Mouse (Mus musculus) lung, adult 18-20 months (tissue): ENCODE results near the gene Eif2d.
A peak's percentile ranks its signal among the peaks of the same experiment; 100 is the strongest.

ENCODE experiments used
- DNase-seq, 2 experiments: peaks; one replicate each; pipeline ENCODE4 v3.0.0; 2022; ENCODE audit warnings: mixed read lengths in 2 of 2

Eif2d gene

GRCm38 (mm10) chr1:131184956-131185660 is 32.1 kb downstream of the Eif2d start:
- no peak for DNase-seq

GRCm38 (mm10) chr1:131185821-131186506 is 33.0 kb downstream of the Eif2d start:
- no peak for DNase-seq

- DNase-seq = no peak
These were observed 34.0 kb downstream of the Eif2d start for GRCm38 (mm10) chr1:131186995-131187394.

- DNase-seq = no peak
These were observed 34.9 kb downstream of the Eif2d start for GRCm38 (mm10) chr1:131187856-131188255.

GRCm38 (mm10) chr1:131188655-131189054 is 35.7 kb downstream of the Eif2d start:
- peak; percentile 42 to 54 for DNase-seq

GRCm38 (mm10) chr1:131193746-131194145 is 40.8 kb downstream of the Eif2d start:
- DNase-seq = peak; percentile 69 to 75

- DNase-seq = no peak
These were observed 42.7 kb downstream of the Eif2d start for GRCm38 (mm10) chr1:131195653-131196052.

GRCm38 (mm10) chr1:131196107-131196506 is 43.1 kb downstream of the Eif2d start:
- no peak for DNase-seq

GRCm38 (mm10) chr1:131198417-131198960 is 45.5 kb downstream of the Eif2d start:
- DNase-seq = no peak

- DNase-seq = peak; percentile 51 to 62
These were observed 46.3 kb downstream of the Eif2d start for GRCm38 (mm10) chr1:131199118-131199821.

- peak; percentile 74 to 84 for DNase-seq
These were observed 47.0 kb downstream of the Eif2d start for GRCm38 (mm10) chr1:131199976-131200375.

GRCm38 (mm10) chr1:131200588-131200987 is 47.6 kb downstream of the Eif2d start:
- peak in 1 of 2 experiments; percentile 36 for DNase-seq

GRCm38 (mm10) chr1:131201391-131201790 is 48.4 kb downstream of the Eif2d start:
- DNase-seq = no peak

GRCm38 (mm10) chr1:131204461-131204860 is 51.5 kb downstream of the Eif2d start:
- DNase-seq = no peak

- DNase-seq = no peak
These were observed 53.4 kb downstream of the Eif2d start for GRCm38 (mm10) chr1:131206342-131206741.

GRCm38 (mm10) chr1:131207531-131207930 is 54.5 kb downstream of the Eif2d start:
- peak; percentile 61 to 74 for DNase-seq

GRCm38 (mm10) chr1:131208081-131208480 is 55.1 kb downstream of the Eif2d start:
- DNase-seq = no peak

- DNase-seq = no peak
These were observed 55.8 kb downstream of the Eif2d start for GRCm38 (mm10) chr1:131208800-131209199.

- no peak for DNase-seq
These were observed 57.0 kb downstream of the Eif2d start for GRCm38 (mm10) chr1:131209971-131210426.

GRCm38 (mm10) chr1:131211655-131212054 is 58.7 kb downstream of the Eif2d start:
- no peak for DNase-seq

- DNase-seq = no peak
These were observed 60.0 kb downstream of the Eif2d start for GRCm38 (mm10) chr1:131212956-131213355.

- no peak for DNase-seq
These were observed 60.4 kb downstream of the Eif2d start for GRCm38 (mm10) chr1:131213361-131213760.

- DNase-seq = no peak
These were observed 66.0 kb downstream of the Eif2d start for GRCm38 (mm10) chr1:131218933-131219332.
